Mouse (Mus musculus) testis, adult 2 months (tissue): ENCODE data around the gene Cbx8.

Source experiments
- CTCF ChIP-seq: fragments of 200-500 bp; IDR thresholded peaks from 2 replicates; pipeline ENCODE4 v1.5.1; 2012; ENCODE audit warnings: low read depth, mild to moderate bottlenecking, inconsistent platforms, low read length, moderate library complexity; ENCODE audit not compliant: control insufficient read depth, insufficient read depth, insufficient replicate concordance
- POLR2A ChIP-seq: fragments of 200-500 bp; IDR thresholded peaks from 2 replicates; pipeline ENCODE4 v1.6.1; 2012; ENCODE audit warnings: low read depth, mild to moderate bottlenecking, inconsistent platforms, low read length, moderate library complexity; ENCODE audit not compliant: control insufficient read depth

DNA sequence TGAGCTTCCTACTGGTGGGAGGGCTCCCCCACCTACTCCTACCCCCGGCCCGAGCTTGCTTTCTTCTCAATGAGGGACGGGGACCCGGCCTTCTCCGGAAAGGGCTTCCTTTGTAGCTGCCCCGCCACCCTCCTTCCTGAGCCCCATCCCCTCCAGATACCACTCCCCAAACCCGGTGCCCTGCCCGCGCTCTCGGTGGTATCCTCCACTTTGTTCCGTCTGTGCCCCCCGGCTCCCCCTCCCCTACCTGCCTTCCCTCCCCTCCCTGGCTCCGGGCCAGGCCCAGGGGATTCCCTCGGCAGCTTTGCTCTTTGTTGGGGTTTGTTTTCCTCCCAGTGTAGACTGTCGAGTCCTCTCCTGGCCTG, 17.2 kb downstream of the Cbx8 start:
- TF ChIP-seq CTCF (no peak), POLR2A (no peak)
